Mouse (Mus musculus): ENCODE data around the gene Fig4. TPM values are rescaled to one million over a fixed set of nuclear protein-coding genes. Genes with fewer than 3 reads are reported as not detected.

The Fig4 gene
- 9.9 and 10.2 TPM in 2 replicates for polyA plus RNA-seq (2015; fragmentation: Nextera tagmentation; extraction: Ambion mirVana)

GRCm38 (mm10) chr10:41302689-41303431 is at the start of gene Fig4:
Gene Fig4 (minus strand): TSS chr10:41303260.

GRCm38 (mm10) chr10:41303639-41304444 is 782 bp upstream of the Fig4 start, which contains the start of gene Ak9:
Gene Ak9 (plus strand): TSS chr10:41303980.

Other genes with a start within 250 kb of the Fig4 start
- not detected in 2 replicates for gene Gpr6, start 231.0 kb downstream of the Fig4 start, polyA plus RNA-seq (2015; fragmentation: Nextera tagmentation; extraction: Ambion mirVana)
- 0.02 TPM in 1 of 2 replicates, not detected in the other for gene Ak9, start 720 bp upstream of the Fig4 start, polyA plus RNA-seq (2015; fragmentation: Nextera tagmentation; extraction: Ambion mirVana)
- 7.0 and 8.3 TPM in 2 replicates for gene Zbtb24, start 147.1 kb upstream of the Fig4 start, polyA plus RNA-seq (2015; fragmentation: Nextera tagmentation; extraction: Ambion mirVana)
- 17.3 and 20.5 TPM in 2 replicates for gene Mical1, start 173.1 kb upstream of the Fig4 start, polyA plus RNA-seq (2015; fragmentation: Nextera tagmentation; extraction: Ambion mirVana)
- gene Smpd2, start 187.1 kb upstream of the Fig4 start, polyA plus RNA-seq (2015; fragmentation: Nextera tagmentation; extraction: Ambion mirVana): 9.2 and 14.1 TPM in 2 replicates
- 0.23 TPM in 1 of 2 replicates, not detected in the other for gene Ppil6, start 187.2 kb upstream of the Fig4 start, polyA plus RNA-seq (2015; fragmentation: Nextera tagmentation; extraction: Ambion mirVana)
- 62.0 and 73.0 TPM in 2 replicates for gene Cd164, start 216.2 kb upstream of the Fig4 start, polyA plus RNA-seq (2015; fragmentation: Nextera tagmentation; extraction: Ambion mirVana)